Mouse (Mus musculus): ENCODE measurements around the gene Slc19a2. TPM values are rescaled to one million over a fixed set of nuclear protein-coding genes. Genes with fewer than 3 reads are reported as not detected.

Slc19a2 gene
- polyA plus RNA-seq, 1 experiment: 23.3 TPM

- Histone ChIP-seq H3K4me1 (ENCODE audit: control insufficient read depth, insufficient read depth, low read length) (no peaks in the 10 kb centered on the region), H3K27ac (ENCODE audit: control insufficient read depth, insufficient read depth, low read depth, low read length) (peak overlapping the region; percentile 32; the same call in 1 of the 2 replicates), H3K27me3 (ENCODE audit: control insufficient read depth, insufficient read depth, low read length) (no peaks in the 10 kb centered on the region), H3K4me3 (ENCODE audit: control insufficient read depth, low read depth, low read length) (no peak overlapping the region), H3K36me3 (ENCODE audit: control insufficient read depth, insufficient read depth, low read length) (no peaks in the 10 kb centered on the region)
- TF ChIP-seq CTCF (IDR thresholded peaks at IDR 0.05; ENCODE audit: control insufficient read depth, insufficient read depth, insufficient replicate concordance, low read depth, low read length) (no peak), POLR2A (IDR thresholded peaks at IDR 0.05; ENCODE audit: control insufficient read depth, low read depth, low read length) (no peak)
These were observed 12.8 kb upstream of the Slc19a2 start for GRCm38 (mm10) chr1:164236078-164236477.

DNA sequence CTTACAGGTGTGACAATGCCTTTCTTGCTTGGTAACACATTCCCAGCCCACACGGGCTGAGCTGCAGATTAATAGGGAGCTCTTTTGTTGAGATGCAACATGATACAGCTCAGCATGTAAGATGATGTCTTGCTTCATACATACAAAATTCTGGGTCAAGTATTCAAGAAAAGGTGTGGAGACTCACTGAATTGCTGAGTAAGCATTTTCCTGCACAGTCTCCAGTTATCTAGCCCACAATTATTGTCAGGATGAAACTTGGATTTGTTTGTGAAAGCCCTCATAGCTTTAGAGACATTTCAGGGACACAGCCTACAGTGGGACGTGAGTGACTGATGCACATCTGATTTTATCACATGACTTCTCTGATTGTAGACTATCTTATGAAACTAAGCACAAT is 7.4 kb upstream of the Slc19a2 start:
- TF ChIP-seq POLR2A (IDR thresholded peaks at IDR 0.05; ENCODE audit: control insufficient read depth, low read depth, low read length): no peak
- Histone ChIP-seq H3K27ac (ENCODE audit: control insufficient read depth, insufficient read depth, low read depth, low read length) (no peak overlapping the region), H3K36me3 (ENCODE audit: control insufficient read depth, insufficient read depth, low read length) (no peaks in the 10 kb centered on the region), H3K4me1 (ENCODE audit: control insufficient read depth, insufficient read depth, low read length) (no peaks in the 10 kb centered on the region), H3K27me3 (ENCODE audit: control insufficient read depth, insufficient read depth, low read length) (no peaks in the 10 kb centered on the region), H3K4me3 (ENCODE audit: control insufficient read depth, low read depth, low read length) (no peak overlapping the region)

GRCm38 (mm10) chr1:164242809-164243208 is 6.0 kb upstream of the Slc19a2 start:
- H3K27me3 ChIP-seq (ENCODE audit: control insufficient read depth, insufficient read depth, low read length): no peaks in the 10 kb centered on the region
- TF ChIP-seq CTCF (IDR thresholded peaks at IDR 0.05; ENCODE audit: control insufficient read depth, insufficient read depth, insufficient replicate concordance, low read depth, low read length) (no peak), POLR2A (IDR thresholded peaks at IDR 0.05; ENCODE audit: control insufficient read depth, low read depth, low read length) (no peak)
- H3K27ac ChIP-seq (ENCODE audit: control insufficient read depth, insufficient read depth, low read depth, low read length): no peak overlapping the region
- H3K36me3 ChIP-seq (ENCODE audit: control insufficient read depth, insufficient read depth, low read length): no peaks in the 10 kb centered on the region
- no peak overlapping the region for H3K4me3 ChIP-seq (ENCODE audit: control insufficient read depth, low read depth, low read length)
- peaks cover 4% of the 10 kb centered on the region for H3K4me1 ChIP-seq (ENCODE audit: control insufficient read depth, insufficient read depth, low read length)

- H3K27me3 ChIP-seq (ENCODE audit: control insufficient read depth, insufficient read depth, low read length): no peaks in the 10 kb centered on the region
- peaks cover 12% of the 10 kb centered on the region for H3K4me1 ChIP-seq (ENCODE audit: control insufficient read depth, insufficient read depth, low read length)
- peak overlapping the region; percentile 83 for H3K27ac ChIP-seq (ENCODE audit: control insufficient read depth, insufficient read depth, low read depth, low read length)
- H3K36me3 ChIP-seq (ENCODE audit: control insufficient read depth, insufficient read depth, low read length): no peaks in the 10 kb centered on the region
- no peak for TF ChIP-seq POLR2A (IDR thresholded peaks at IDR 0.05; ENCODE audit: control insufficient read depth, low read depth, low read length)
- TF ChIP-seq CTCF (IDR thresholded peaks at IDR 0.05; ENCODE audit: control insufficient read depth, insufficient read depth, insufficient replicate concordance, low read depth, low read length): no peak
- H3K4me3 ChIP-seq (ENCODE audit: control insufficient read depth, low read depth, low read length): peak overlapping the region; percentile 38
These were observed 1.4 kb upstream of the Slc19a2 start for GRCm38 (mm10) chr1:164247442-164247841.

DNA sequence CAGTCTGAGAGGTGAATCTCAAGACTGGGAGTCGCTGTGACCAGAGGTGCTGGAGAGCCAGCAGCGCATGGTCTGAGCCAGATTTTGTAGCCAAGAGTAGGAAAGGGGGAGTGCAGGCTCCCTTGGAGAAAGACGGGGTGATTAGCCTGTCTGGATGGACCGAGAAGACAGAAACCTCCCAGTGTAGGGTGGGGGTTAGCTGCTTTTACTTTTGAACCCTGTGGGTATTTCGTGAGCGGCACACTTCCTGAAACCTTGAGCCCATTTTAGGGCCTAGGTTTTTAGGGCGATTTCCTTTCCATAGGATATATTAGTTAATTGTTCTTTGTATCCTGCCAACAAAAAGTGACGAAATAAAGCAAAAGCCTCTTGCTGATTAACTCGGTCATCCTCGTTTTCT is 875 bp upstream of the Slc19a2 start:
- Histone ChIP-seq H3K4me1 (ENCODE audit: control insufficient read depth, insufficient read depth, low read length) (peaks cover 12% of the 10 kb centered on the region), H3K36me3 (ENCODE audit: control insufficient read depth, insufficient read depth, low read length) (no peaks in the 10 kb centered on the region), H3K4me3 (ENCODE audit: control insufficient read depth, low read depth, low read length) (peak overlapping the region; percentile 38), H3K27me3 (ENCODE audit: control insufficient read depth, insufficient read depth, low read length) (no peaks in the 10 kb centered on the region), H3K27ac (ENCODE audit: control insufficient read depth, insufficient read depth, low read depth, low read length) (peak overlapping the region; percentile 83)
- TF ChIP-seq POLR2A (IDR thresholded peaks at IDR 0.05; ENCODE audit: control insufficient read depth, low read depth, low read length) (no peak), CTCF (IDR thresholded peaks at IDR 0.05; ENCODE audit: control insufficient read depth, insufficient read depth, insufficient replicate concordance, low read depth, low read length) (no peak)

- Histone ChIP-seq H3K36me3 (ENCODE audit: control insufficient read depth, insufficient read depth, low read length) (no peaks in the 10 kb centered on the region), H3K27me3 (ENCODE audit: control insufficient read depth, insufficient read depth, low read length) (no peaks in the 10 kb centered on the region), H3K4me1 (ENCODE audit: control insufficient read depth, insufficient read depth, low read length) (peaks cover 12% of the 10 kb centered on the region), H3K27ac (ENCODE audit: control insufficient read depth, insufficient read depth, low read depth, low read length) (peak overlapping the region; percentile 67), H3K4me3 (ENCODE audit: control insufficient read depth, low read depth, low read length) (peak overlapping the region; percentile 90)
- TF ChIP-seq POLR2A (IDR thresholded peaks at IDR 0.05; ENCODE audit: control insufficient read depth, low read depth, low read length) (no peak), CTCF (IDR thresholded peaks at IDR 0.05; ENCODE audit: control insufficient read depth, insufficient read depth, insufficient replicate concordance, low read depth, low read length) (no peak)
These were observed 476 bp downstream of the Slc19a2 start for GRCm38 (mm10) chr1:164249332-164249711.

DNA sequence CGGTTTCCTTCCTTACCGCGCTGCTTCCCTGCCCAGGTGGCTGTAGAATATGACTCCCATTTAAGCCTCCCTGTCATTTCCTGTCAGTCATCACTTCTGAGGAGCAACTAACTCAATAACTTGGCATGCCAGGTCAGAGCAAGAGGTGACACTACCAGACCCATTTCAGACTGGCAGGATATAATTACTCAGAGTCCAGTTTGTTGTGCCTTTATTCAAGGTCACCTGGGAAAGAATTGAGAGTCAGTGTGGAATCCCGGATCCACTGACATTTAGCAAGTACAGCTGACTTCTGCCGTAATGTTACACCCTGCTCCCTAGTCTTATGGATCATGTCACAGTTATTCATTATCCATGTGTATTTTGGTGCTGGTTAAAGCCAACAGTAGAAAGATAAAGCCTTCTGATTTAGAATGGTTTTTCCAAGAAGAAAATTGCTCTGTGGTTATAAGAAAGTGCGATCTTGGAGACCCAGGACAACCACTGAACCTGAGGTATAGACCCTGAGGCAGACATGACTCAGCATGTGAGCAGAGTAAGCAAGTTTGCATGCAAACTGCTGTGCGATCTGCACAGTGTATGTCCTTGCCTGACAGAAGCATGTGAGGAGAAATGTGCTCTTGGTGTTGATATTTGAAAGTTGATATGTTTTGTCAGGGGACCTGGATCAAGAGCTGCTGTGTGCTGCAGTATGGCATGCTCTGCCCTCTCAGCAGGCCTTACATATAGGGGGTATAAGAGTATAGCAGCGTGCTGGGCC is 1.7 kb downstream of the Slc19a2 start:
- Histone ChIP-seq H3K36me3 (ENCODE audit: control insufficient read depth, insufficient read depth, low read length) (no peaks in the 10 kb centered on the region), H3K4me3 (ENCODE audit: control insufficient read depth, low read depth, low read length) (peak overlapping the region; percentile 90), H3K27me3 (ENCODE audit: control insufficient read depth, insufficient read depth, low read length) (no peaks in the 10 kb centered on the region), H3K4me1 (ENCODE audit: control insufficient read depth, insufficient read depth, low read length) (peaks cover 12% of the 10 kb centered on the region), H3K27ac (ENCODE audit: control insufficient read depth, insufficient read depth, low read depth, low read length) (no peak overlapping the region)
- no peak for TF ChIP-seq CTCF (IDR thresholded peaks at IDR 0.05; ENCODE audit: control insufficient read depth, insufficient read depth, insufficient replicate concordance, low read depth, low read length)
- no peak for TF ChIP-seq POLR2A (IDR thresholded peaks at IDR 0.05; ENCODE audit: control insufficient read depth, low read depth, low read length)

Measured in testis, adult 2 months (tissue).